Mouse (Mus musculus): ENCODE measurements around the gene Gm11020. TPM values are rescaled to one million over a fixed set of nuclear protein-coding genes. Genes with fewer than 3 reads are reported as not detected.

The Gm11020 gene
- total and polyA plus RNA-seq, 3 experiments, result not detected

DNA sequence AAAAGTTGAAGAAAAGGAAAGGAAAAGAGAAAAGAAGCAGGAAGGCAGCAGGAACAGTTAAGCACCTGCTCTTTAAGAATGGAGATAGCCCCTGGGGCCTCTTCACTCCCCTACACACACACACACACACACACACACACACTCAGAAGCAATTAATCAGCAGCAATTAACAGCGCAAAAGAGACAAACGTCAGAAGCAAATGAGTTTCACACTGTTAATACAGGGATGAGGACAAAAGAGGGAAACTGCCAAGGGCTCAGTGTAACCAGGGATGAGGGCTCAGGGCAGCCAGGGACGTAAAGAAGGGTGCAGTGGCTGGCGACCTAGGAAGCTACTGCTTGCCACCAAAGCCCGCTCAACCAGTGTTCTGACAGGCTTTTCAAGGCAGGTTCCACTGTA is 46.0 kb downstream of the Gm11020 start:
- no peak for DNase-seq (ENCODE audit: low read depth, low spot score)
- no peaks in the 10 kb centered on the region for H3K36me3 ChIP-seq (ENCODE audit: control insufficient read depth in 1 of 2, insufficient read depth in 2 of 2, low read length in 2 of 2)
- H3K27ac ChIP-seq (ENCODE audit: control insufficient read depth, low read depth, low read length), result no peak overlapping the region
- no peak overlapping the region for H3K4me3 ChIP-seq (ENCODE audit: control insufficient read depth in 1 of 2, insufficient read depth in 1 of 2, low read depth in 2 of 2, low read length in 2 of 2)
- H3K9me3 ChIP-seq (replicated peaks; ENCODE audit: insufficient read depth, low read length), result no peaks in the 10 kb centered on the region
- TF ChIP-seq GABPA (IDR thresholded peaks at IDR 0.05; ENCODE audit: low read depth, low read length), result no peak
- TF ChIP-seq NELFE (IDR thresholded peaks at IDR 0.05; ENCODE audit: low read depth, low read length), result no peak
- TF ChIP-seq USF1 (IDR thresholded peaks at IDR 0.05; ENCODE audit: low read depth, low read length), result no peak
- TF ChIP-seq TAL1 (IDR thresholded peaks at IDR 0.05; ENCODE audit: low read length), result no peak
- TF ChIP-seq CTCF (IDR thresholded peaks at IDR 0.05 in 2 of 3, conservative IDR thresholded peaks at IDR 0.05 in 1 of 3; ENCODE audit: control insufficient read depth in 1 of 3, insufficient read depth in 1 of 3, low read depth in 2 of 3, low read length in 3 of 3, poor library complexity in 1 of 3, severe bottlenecking in 1 of 3), result no peak
- no peak for TF ChIP-seq RAD21 (IDR thresholded peaks at IDR 0.05; ENCODE audit: low read depth, low read length)
- no peak for TF ChIP-seq RCOR1 (IDR thresholded peaks at IDR 0.05; ENCODE audit: low read depth, low read length)
- no peak for TF ChIP-seq NRF1 (IDR thresholded peaks at IDR 0.05; ENCODE audit: insufficient read depth, low read depth, low read length, poor library complexity, severe bottlenecking)
- no peak for TF ChIP-seq SIN3A (IDR thresholded peaks at IDR 0.05; ENCODE audit: low read length)
- TF ChIP-seq SMC3 (IDR thresholded peaks at IDR 0.05; ENCODE audit: low read depth, low read length), result no peak
- TF ChIP-seq GATA1 (IDR thresholded peaks at IDR 0.05; ENCODE audit: low read depth, low read length), result no peak
- TF ChIP-seq MXI1 (IDR thresholded peaks at IDR 0.05; ENCODE audit: low read depth, low read length), result no peak
- TF ChIP-seq TBP (IDR thresholded peaks at IDR 0.05; ENCODE audit: low read depth, low read length), result no peak
- no peak for TF ChIP-seq ZC3H11A (IDR thresholded peaks at IDR 0.05; ENCODE audit: low read depth, low read length)
- no peak for TF ChIP-seq ELF1 (IDR thresholded peaks at IDR 0.05; ENCODE audit: low read depth, low read length)
- no peaks in the 10 kb centered on the region for H3K79me2 ChIP-seq (ENCODE audit: control insufficient read depth, insufficient read depth, low read length, poor library complexity)
- H3K9ac ChIP-seq (ENCODE audit: control insufficient read depth, low read depth, low read length, poor library complexity, severe bottlenecking), result no peak overlapping the region
- no peaks in the 10 kb centered on the region for H3K27me3 ChIP-seq (ENCODE audit: control insufficient read depth in 1 of 2, insufficient read depth in 2 of 2, low read length in 2 of 2)
- H3K4me1 ChIP-seq (ENCODE audit: control insufficient read depth in 1 of 2, insufficient read depth in 2 of 2, low read length in 2 of 2), result no peaks in the 10 kb centered on the region

DNA sequence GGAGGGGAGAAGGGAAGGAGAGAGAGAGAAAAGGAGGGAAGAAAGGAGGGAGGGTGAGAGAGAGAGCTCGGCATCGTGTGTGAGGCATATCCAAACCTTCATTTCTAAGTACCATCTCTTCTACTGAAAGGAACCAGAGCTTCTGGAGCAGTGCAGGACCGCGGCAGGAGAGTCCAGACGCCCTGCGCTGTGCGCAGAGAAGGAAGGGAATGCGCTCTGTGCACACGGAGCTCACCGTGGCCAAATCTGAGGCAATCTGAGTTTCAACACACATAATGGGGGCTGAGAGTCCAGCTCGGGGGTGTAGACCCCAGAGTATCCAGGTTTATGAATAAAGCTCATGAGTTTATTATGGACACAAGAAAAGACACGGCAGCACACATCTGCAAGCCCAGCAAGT is 48.2 kb downstream of the Gm11020 start:
- no peak for TF ChIP-seq RAD21 (IDR thresholded peaks at IDR 0.05; ENCODE audit: low read depth, low read length)
- TF ChIP-seq KAT2A (conservative IDR thresholded peaks at IDR 0.05; ENCODE audit: low read depth, low read length), result no peak
- TF ChIP-seq GATA1 (IDR thresholded peaks at IDR 0.05; ENCODE audit: low read depth, low read length), result no peak
- no peak for TF ChIP-seq ZKSCAN1 (IDR thresholded peaks at IDR 0.05; ENCODE audit: low read depth, low read length)
- no peak for TF ChIP-seq RCOR1 (IDR thresholded peaks at IDR 0.05; ENCODE audit: low read depth, low read length)
- no peak for TF ChIP-seq HCFC1 (IDR thresholded peaks at IDR 0.05; ENCODE audit: low read depth, low read length)
- TF ChIP-seq ZMIZ1 (IDR thresholded peaks at IDR 0.05; ENCODE audit: low read depth, low read length), result no peak
- no peak for TF ChIP-seq NRF1 (IDR thresholded peaks at IDR 0.05; ENCODE audit: insufficient read depth, low read depth, low read length, poor library complexity, severe bottlenecking)
- no peak for TF ChIP-seq MYB (IDR thresholded peaks at IDR 0.05; ENCODE audit: low read depth, low read length)
- no peak for TF ChIP-seq TAL1 (IDR thresholded peaks at IDR 0.05; ENCODE audit: low read length)
- no peak for TF ChIP-seq GABPA (IDR thresholded peaks at IDR 0.05; ENCODE audit: low read depth, low read length)
- Histone ChIP-seq H3K27ac (ENCODE audit: control insufficient read depth, low read depth, low read length) (no peak overlapping the region), H3K79me2 (ENCODE audit: control insufficient read depth, insufficient read depth, low read length, poor library complexity) (no peaks in the 10 kb centered on the region), H3K9ac (ENCODE audit: control insufficient read depth, low read depth, low read length, poor library complexity, severe bottlenecking) (no peak overlapping the region), H3K9me3 (replicated peaks; ENCODE audit: insufficient read depth, low read length) (no peaks in the 10 kb centered on the region), H3K27me3 (ENCODE audit: control insufficient read depth in 1 of 2, insufficient read depth in 2 of 2, low read length in 2 of 2) (no peaks in the 10 kb centered on the region), H3K4me3 (ENCODE audit: control insufficient read depth in 1 of 2, insufficient read depth in 1 of 2, low read depth in 2 of 2, low read length in 2 of 2) (no peak overlapping the region), H3K4me1 (ENCODE audit: control insufficient read depth in 1 of 2, insufficient read depth in 2 of 2, low read length in 2 of 2) (no peaks in the 10 kb centered on the region), H3K36me3 (ENCODE audit: control insufficient read depth in 1 of 2, insufficient read depth in 2 of 2, low read length in 2 of 2) (no peaks in the 10 kb centered on the region)
- DNase-seq (ENCODE audit: low read depth, low spot score), result no peak
